Mouse (Mus musculus): ENCODE data around the gene Trim38.

Trim38 gene

GRCm38 (mm10) chr13:23836630-23837029, 66.9 kb downstream of the Trim38 start:
- no peak for DNase-seq (ENCODE audit: low spot score in 2 of 2)

GRCm38 (mm10) chr13:23839308-23839707, 69.6 kb downstream of the Trim38 start, which contains the start of gene Slc17a3:
Gene Slc17a3 (plus strand): TSS chr13:23839434.
- no peak for DNase-seq (ENCODE audit: low spot score in 2 of 2)

Measured in spleen, postnatal 4 days (tissue).